Mouse (Mus musculus) megakaryocyte progenitor cell, adult 5-6 weeks (primary cell): ENCODE data around the gene Tollip. TPM values are rescaled to one million over a fixed set of nuclear protein-coding genes. Genes with fewer than 3 reads are reported as not detected.

Experiments used
- ATAC-seq: replicated peaks from 2 replicates; pipeline ENCODE4 v1.8.0; 2016; ENCODE audit warnings: mild to moderate bottlenecking, moderate TSS enrichment, inconsistent platforms; ENCODE audit not compliant: poor library complexity
- total RNA-seq, 2 experiments: library from RNA; stranded (forward) in 1 of 2; stranded (reverse) in 1 of 2; fragments of 157-497, 149-512 nt in 1 of 2; fragments of 200-1000 nt in 1 of 2; gene quantifications; 2 replicates each; pipeline versions ENCODE4 v1.2.3 to v1.2.4; 2015 to 2017

Tollip gene
- total RNA-seq (2015) (26.9 and 27.8 TPM in 2 replicates), total RNA-seq (2017) (26.6 and 30.6 TPM in 2 replicates)

DNA sequence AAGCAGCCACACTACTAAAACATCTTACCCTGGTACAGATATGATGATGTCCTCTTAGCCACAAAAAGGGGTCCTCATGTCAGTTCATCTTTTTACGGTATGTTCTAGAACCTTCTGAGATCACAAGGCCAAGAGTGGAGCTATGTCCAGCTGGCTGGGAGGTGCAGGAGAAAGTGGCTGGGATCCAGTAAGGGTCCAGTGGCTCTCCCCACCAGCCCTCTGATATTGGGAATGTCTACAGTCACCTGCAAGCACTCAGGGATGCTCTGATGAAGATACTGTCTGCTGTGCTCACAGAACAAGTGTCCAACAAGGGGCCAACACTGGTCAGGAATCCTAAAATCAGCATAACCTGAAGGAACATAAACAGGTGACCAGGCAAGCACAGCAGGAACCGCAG lies at the start of gene Tollip:
Tollip (minus strand) TSS at position 101 of the 400 bp plus-strand sequence.
- ATAC-seq = no peak

DNA sequence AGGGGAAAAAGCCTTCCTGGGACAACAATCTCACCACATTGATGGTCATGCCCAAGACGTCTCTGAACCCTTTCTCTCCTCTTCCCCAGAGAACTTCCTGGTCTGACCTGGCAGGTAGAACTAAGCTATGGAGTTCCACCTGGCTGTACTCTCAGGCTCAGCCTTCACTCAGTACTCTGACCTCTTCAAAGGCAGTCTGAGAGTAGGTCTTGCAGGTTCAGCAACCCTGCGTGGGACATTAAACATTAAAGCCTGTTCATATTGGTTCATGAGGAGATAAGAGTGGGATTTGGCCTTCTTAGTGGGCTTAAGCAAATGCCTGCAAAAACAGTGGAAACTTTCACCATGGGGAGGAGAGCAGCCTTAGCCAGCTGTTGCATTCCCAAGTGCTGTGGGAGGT lies 48.0 kb upstream of the Tollip start:
- no peak for ATAC-seq

GRCm38 (mm10) chr7:141962521-141962920 lies 44.2 kb upstream of the Tollip start:
- no peak for ATAC-seq

DNA sequence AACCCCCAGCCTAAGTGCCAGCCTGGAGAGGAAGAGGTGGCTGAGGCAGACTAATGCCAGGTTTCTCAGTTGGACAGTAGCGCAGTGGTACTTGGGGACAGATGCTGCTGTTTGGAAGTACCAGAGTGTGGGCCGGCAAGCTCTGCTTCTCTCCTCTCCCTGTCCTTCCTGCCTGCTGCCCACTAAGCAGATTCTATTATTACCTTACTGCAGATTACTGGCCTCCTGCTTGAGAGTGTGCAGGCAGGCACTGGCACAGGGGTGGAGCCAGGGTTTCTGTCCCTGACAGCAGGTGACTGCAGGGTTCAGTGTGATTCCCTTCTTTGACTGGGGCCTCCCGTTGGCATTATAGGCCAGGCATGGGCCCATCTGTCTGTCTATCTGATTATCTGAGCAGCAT lies 43.2 kb upstream of the Tollip start:
- ATAC-seq = no peak

DNA sequence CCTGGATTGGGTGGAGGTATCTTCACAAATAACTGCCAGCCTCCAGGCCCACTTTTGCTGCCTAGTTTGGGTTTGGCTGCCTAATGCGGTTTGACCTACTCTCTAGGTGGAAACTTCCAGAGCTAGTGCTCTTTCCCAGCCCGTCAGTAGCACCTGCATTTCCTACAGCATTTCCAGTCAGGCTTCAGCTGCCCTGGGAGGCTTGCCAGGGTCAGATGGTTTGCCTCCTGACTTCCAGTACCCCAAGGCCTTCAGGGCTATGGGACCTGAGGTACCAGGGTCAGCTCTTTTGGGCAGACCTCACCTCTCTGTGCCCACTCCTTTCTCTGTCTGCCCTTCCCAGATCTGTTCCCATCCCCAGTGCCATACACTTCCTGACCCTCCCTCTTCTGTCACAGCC lies 42.6 kb upstream of the Tollip start:
- ATAC-seq = no peak

DNA sequence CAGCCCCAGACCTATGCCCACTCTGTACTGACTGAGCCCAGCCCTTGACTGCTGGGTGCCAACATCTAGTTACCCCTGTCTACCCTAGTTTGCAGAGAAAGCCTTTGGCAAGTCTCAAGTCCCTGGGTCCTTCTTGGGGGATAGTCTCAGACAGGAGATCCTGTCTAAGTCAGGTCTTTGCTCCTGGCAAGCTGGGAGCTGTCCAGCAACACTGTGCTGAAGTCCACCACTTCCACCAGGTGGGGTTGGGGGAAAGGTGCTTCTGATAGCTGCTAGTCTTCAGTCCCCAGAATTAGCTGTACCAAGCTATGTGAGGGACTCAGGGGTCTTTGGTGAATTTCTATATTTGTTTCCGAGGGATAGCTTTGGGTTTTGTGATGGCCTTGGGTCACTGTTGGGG lies 40.8 kb upstream of the Tollip start:
- 0 out of 2 replicates have a peak, but pooled peaks have one; percentile 48 for ATAC-seq

DNA sequence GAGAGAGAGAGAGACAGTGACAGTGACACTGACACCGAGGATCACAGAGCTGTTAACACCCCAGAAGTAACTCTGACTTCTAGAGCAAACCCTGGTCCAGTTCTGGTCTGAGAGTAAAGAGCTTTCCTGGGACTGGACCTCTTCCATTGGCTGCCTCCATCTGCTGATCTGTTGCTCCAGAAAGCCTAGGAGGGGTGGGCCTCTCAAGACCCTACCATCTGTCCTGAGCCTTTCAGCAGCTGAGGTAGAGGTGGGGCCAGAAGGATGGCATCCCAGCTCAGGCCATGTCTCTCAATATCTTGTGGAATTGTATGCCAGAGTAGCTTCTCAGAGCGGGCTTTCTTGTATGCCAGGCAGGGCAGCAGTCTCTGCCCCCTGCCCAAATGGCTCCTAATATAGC lies 39.9 kb upstream of the Tollip start:
- ATAC-seq = no peak

DNA sequence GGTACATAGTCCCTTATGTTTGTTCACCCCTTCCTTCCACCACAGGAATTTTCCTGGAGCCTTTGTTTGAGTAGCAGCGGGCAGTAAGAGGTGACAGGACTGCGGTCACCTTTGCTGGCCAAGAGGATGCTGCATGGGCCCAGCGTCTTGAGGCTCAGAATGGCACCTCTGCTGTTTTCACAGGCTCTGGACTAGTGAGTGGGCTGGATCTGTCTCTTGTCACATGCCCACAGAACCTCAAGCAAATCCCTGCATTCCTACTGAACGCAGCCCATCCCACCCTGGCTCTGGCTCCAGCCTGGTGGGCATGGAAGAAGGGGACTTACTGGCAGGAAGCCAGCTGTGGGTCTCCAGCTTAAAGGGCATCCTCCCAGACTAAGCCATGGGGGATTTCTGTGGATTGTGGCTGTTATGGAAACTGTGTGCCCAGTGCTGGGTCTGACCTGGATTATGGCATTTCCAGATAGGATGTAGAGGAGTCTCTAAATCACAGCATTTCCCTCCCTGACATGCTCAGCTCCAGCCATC lies 39.3 kb upstream of the Tollip start:
- no peak for ATAC-seq

DNA sequence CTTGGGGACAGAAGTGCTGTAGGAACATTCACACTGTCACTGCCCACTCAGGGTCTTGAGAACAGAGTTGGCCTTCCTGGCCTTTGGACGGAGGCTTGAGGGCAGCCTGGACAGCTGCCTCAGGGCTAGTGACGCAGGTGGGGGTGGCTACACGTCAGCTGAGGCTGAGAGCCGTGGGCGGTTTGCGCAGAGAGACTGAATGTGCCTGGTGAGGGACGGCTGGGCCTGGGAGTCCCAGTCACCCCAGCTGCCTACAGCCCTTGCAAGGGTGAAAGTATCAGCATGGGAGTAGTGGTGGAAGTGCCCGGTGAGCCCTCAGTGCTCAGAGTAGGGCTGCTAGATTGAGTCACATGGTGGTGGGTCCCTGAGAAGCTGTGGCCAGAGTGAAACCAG lies 37.9 kb upstream of the Tollip start:
- ATAC-seq = no peak

DNA sequence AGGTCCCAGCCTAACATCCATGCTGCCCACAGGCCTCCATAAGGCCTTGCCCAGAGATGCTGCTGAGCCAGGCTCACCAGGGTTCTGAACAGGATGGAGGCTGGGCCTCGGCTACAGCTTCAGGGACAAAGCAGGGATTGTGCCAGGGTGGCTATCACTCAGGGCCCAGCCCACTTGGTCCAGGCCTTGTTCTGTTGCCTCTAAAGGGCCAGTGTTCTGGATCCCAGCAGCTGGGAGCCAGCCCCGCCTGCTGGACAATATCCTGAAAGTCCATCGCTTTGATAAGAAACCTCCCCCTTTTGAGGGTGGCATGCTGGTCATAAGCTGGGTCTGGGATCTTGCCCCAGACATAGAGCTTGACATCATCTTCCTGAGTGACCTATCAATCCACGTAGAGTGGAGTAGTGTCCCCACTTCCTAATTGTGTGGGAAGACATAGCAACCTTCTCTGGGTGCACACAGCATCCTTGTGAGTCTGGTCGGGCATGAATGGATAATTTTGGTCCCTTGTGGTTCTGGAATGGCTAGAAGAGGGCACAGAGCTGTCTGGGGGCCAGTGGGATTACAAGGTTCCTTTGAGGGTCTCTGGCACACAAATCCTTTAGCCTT lies 37.4 kb upstream of the Tollip start:
- no peak for ATAC-seq

DNA sequence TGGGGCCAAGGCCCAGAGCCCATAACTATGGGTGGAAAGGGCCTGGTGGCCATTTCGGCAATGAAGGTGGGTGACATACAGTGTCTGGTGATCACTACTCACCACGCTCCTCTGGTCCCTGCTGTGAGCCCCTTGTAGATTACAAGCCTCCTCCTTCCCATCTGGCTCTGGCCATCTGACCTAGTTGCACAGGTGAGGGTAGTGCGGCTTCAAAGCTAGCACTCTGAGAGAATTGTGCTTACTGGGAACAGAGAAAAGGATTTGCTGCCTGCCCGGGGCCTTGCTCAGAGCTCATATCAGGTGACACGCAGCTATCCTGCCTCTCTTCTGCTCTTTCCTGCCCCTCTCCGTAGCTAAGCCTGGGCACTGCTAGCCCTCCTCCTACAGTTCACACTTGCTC lies 35.3 kb upstream of the Tollip start:
- ATAC-seq = no peak

DNA sequence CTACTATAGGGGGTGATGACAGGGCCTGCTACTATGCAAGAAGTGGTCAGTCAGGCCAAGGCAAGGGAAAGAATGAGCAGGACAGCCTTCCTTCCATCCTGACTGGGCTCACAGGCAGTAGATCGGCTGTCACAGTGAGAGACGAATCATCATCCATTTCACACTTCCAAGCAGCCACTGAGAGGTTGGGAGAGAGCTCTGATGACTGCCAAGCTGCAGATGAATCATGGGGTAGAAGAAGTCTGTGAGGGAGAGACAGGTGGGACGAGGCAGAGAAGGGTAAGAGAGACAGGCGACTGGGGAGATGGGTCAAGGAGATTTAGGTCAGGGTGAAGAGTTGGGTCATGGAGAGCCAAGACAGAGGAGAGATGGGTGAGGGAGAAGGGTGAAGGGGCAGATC lies 34.6 kb upstream of the Tollip start:
- no peak for ATAC-seq

DNA sequence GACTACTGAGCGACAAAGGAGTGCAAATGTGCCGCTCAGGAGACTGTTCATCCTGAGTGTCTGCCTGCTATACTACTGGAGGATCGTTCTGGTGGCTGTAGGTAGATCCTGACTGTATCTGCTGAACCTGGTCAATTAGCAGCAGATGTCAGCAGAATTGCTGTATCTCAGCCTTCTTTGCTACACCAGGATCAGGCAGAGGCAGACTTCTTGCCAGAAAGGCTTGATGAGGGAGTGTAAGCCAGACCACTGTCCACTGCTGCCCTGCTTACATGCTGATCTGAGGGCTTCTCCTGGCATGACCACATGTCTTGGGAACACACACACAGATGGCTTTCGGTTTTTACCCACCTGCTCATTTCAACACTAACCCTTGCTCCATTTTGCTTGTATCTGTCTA lies 33.5 kb upstream of the Tollip start:
- ATAC-seq = no peak

GRCm38 (mm10) chr7:141950104-141951013 lies 32.1 kb upstream of the Tollip start:
- ATAC-seq = no peak

GRCm38 (mm10) chr7:141949799-141950103 lies 31.4 kb upstream of the Tollip start:
- no peak for ATAC-seq

DNA sequence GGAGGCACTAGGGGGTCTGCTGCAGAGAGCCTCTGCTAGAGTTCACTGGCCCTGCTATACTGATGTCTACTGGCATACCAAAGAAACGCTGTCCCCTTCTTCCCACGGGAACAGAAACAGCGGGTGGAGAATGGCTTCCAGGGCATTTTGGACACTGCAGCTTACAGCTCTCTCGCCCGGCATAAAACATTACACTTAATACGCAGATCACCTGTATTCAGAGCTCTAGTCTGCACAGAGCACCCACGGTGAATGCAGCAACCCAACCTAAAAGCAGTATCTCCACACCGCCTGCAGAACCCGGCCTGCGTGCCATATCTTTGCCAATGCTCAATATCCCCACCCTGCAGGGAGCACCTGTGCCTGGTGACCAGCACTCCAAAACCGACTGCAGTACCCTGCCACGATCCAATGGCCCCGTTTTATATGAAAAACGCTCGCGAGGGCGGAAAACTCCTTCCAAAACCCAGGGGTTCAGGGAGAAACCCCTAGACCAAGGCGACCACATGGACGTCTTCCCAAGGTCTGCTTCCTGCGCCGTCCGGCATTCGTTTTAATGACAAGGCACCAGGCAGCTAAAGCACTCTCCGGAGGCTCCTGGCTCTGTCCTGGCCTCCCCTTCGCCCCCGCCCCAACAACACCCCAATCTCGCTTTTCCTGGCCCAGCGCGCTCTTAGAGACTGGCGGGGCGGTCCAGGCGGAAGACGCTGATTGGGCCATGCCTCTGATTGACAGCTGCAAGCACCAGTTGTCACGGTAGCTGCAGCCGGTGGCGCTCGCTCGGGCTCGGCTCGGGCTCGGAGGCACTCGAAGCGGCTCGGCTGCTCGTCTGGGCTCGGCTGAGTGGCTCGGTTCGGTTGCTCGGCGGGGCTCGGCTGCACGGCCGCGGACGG lies 30.8 kb upstream of the Tollip start, which contains the start of gene Brsk2:
Brsk2 (plus strand) TSS at position 846 of the 893 bp plus-strand sequence.
- peak; percentile 98 for ATAC-seq

- no peak for ATAC-seq
Observed at GRCm38 (mm10) chr7:141948045-141948444, 29.7 kb upstream of the Tollip start.

DNA sequence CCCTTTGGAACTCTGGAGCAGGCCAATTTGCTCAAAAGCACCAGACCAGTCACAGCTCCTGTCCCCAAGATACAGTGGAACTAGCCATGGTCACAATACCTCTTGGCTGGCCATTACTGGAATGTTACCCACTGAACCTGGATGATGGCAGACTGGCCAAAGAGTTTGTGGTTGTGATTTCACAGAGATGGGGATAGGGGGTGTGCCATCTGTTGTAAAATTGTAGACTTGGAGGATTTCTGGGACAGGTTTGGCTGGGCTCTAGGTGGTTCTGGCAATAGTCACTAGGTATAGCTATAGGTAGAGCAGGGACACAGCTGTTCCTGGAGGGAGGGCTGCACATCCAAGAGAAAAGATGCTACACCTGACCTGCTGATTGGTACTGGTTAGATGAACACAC lies 29.2 kb upstream of the Tollip start:
- ATAC-seq = no peak

DNA sequence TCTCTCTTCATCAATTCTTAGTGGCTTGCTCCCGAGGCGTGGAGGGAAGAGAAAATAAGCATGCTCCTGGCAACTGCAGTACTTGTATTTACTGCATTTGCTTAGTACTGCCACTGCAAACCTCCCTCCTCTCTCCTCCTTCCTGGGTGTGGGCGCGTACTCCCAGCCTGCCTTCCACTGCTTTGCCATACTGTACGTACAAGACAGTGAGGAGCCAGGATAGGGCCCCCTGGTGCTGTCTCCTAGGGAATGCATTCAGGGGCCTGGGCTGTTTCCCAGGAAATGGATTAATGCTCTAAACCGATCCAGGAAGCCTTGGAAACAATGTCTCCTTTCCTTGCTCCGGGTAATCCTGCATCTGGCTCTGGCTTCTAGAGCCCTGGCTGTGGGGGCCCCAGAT lies 27.6 kb upstream of the Tollip start:
- ATAC-seq = no peak

DNA sequence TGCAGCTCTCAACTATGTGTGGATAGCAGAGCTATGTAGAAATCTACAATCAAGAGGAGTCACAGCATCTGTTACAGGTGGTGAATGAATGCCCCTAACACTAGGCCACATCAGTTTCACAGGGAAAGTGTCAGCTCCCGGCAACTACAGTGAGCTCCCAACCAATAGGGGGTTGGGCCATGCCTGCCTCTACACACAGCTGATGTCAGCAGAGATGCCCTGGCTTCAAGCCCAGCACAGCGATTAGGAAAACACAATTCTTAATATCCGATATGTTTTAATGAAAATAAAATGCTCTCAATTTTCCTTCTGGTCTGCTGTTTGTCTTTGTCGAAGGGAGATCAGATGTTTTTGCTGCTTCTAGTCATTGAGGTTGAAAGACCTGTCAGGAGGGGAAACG lies 25.1 kb upstream of the Tollip start:
- ATAC-seq = no peak

GRCm38 (mm10) chr7:141934951-141935350 lies 16.6 kb upstream of the Tollip start:
- no peak for ATAC-seq
